Mouse (Mus musculus) liver, embryonic 16.5 days (tissue): ENCODE results near the gene Pola2. TPM values are rescaled to one million over a fixed set of nuclear protein-coding genes. Genes with fewer than 3 reads are reported as not detected.

Source experiments
- ATAC-seq: fragments of 200-750 bp; cut with Nextera tagmentation; 2 replicates; pipeline ENCODE4 v1.8.0; 2017; ENCODE audit warnings: low read depth, mild to moderate bottlenecking, moderate number of reproducible peaks, moderate library complexity
- H3K27ac ChIP-seq: fragments of 300-500 bp; sonication (generic); 2 replicates; pipeline ENCODE4 v1.5.1; 2014; ENCODE audit warnings: mild to moderate bottlenecking, low read length
- H3K27me3 ChIP-seq: fragments of 300-500 bp; sonication (generic); 2 replicates; pipeline ENCODE4 v1.6.1; 2014; ENCODE audit warnings: low read depth, low read length, mixed read lengths; ENCODE audit not compliant: control insufficient read depth, insufficient read depth
- H3K36me3 ChIP-seq: fragments of 300-500 bp; sonication (generic); 2 replicates; pipeline ENCODE4 v1.6.1; 2014; ENCODE audit warnings: mild to moderate bottlenecking; ENCODE audit not compliant: control insufficient read depth, insufficient read depth
- H3K4me1 ChIP-seq: fragments of 300-500 bp; sonication (generic); 2 replicates; pipeline ENCODE4 v1.6.1; 2014; ENCODE audit warnings: low read depth, low read length, mixed read lengths; ENCODE audit not compliant: control insufficient read depth
- H3K4me2 ChIP-seq: fragments of 300-500 bp; sonication (generic); 2 replicates; pipeline ENCODE4 v1.6.1; 2014; ENCODE audit warnings: low read depth, low read length, mixed read lengths
- H3K4me3 ChIP-seq: fragments of 300-500 bp; sonication (generic); 2 replicates; pipeline ENCODE4 v1.5.1; 2014; ENCODE audit warnings: low read depth, mild to moderate bottlenecking, low read length
- H3K9ac ChIP-seq: fragments of 300-500 bp; sonication (generic); 2 replicates; pipeline ENCODE4 v1.6.1; 2014; ENCODE audit warnings: low read depth, low read length
- H3K9me3 ChIP-seq: fragments of 300-500 bp; sonication (generic); replicated peaks from 2 replicates; pipeline ENCODE4 v1.6.1; 2016; ENCODE audit warnings: low read length; ENCODE audit not compliant: control insufficient read depth
- WGBS: fragments of 180-500 bp; shearing (Covaris S2); extraction: QIAGEN DNeasy Blood & Tissue Kit; methylation state at CpG from one replicate; pipeline ENCODE4 v1.1.7; 2014; ENCODE audit not compliant: insufficient replicate concordance; 5-methylcytosine and 5-hydroxymethylcytosine counted together
- polyA plus RNA-seq: library from polyadenylated mRNA; unstranded; fragments of >200 nt; fragmentation: Nextera tagmentation; extraction: Ambion mirVana; gene quantifications from 2 replicates; pipeline ENCODE4 v1.2.1, GENCODE M21; 2015

Gene Pola2
- polyA plus RNA-seq, 1 experiment from 2014 or later: 47.2 TPM

DNA sequence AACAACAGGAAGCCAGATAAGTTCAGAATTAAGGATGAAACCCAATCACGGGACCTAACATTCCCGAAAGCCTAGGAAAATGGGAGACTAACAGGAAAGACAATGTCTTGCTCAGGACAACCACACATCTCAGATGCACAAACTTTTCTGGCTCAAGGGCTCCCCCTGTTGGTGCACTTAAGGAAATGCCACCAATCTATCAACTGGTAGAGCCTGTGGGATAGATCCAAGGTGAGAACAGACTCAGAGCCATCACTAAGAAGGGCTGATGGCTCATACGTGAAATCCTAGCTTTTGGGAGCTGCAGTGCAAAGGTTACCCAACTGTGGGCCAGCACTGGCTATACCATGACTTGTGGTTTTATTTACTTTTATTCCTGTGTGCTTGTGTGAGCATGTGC, 7.3 kb downstream of the Pola2 start:
- 20% methylated on average over 3 of the region's 3 CpGs for WGBS
- Histone ChIP-seq H3K27ac (no peak overlapping the region), H3K36me3 (peaks cover 57% of the 10 kb centered on the region)

GRCm38 (mm10) chr19:5955704-5956670, 8.0 kb downstream of the Pola2 start:
- Histone ChIP-seq H3K27ac (peak overlapping the region; percentile 20; the same call in 1 of the 2 replicates), H3K4me2 (peak overlapping the region; percentile 45), H3K9me3 (no peaks in the 10 kb centered on the region), H3K36me3 (peaks cover 64% of the 10 kb centered on the region), H3K9ac (no peak overlapping the region), H3K4me1 (peaks cover 12% of the 10 kb centered on the region), H3K4me3 (0 out of 2 replicates have a peak overlapping the region, but pooled peaks have one; percentile 12), H3K27me3 (no peaks in the 10 kb centered on the region)
- no peak for ATAC-seq
- 73% methylated on average over 28 of the region's 28 CpGs for WGBS

More for the DNA sequence above, 7.3 kb downstream of the Pola2 start:
- Histone ChIP-seq H3K27me3 (no peaks in the 10 kb centered on the region), H3K9ac (no peak overlapping the region), H3K9me3 (no peaks in the 10 kb centered on the region), H3K4me2 (no peak overlapping the region), H3K4me1 (peaks cover 16% of the 10 kb centered on the region), H3K4me3 (no peak overlapping the region)
- peak; percentile 43 for ATAC-seq

GRCm38 (mm10) chr19:5954936-5955335, 9.1 kb downstream of the Pola2 start:
- Histone ChIP-seq H3K9ac (no peak overlapping the region), H3K4me1 (peaks cover 12% of the 10 kb centered on the region), H3K4me2 (no peak overlapping the region), H3K36me3 (peaks cover 75% of the 10 kb centered on the region), H3K4me3 (no peak overlapping the region), H3K27ac (no peak overlapping the region), H3K9me3 (no peaks in the 10 kb centered on the region), H3K27me3 (no peaks in the 10 kb centered on the region)
- WGBS: 91% methylated on average over 10 of the region's 10 CpGs
- ATAC-seq: no peak

GRCm38 (mm10) chr19:5954031-5954710, 9.8 kb downstream of the Pola2 start:
- Histone ChIP-seq H3K36me3 (peaks cover 79% of the 10 kb centered on the region), H3K4me2 (no peak overlapping the region), H3K27ac (no peak overlapping the region), H3K27me3 (no peaks in the 10 kb centered on the region), H3K9ac (no peak overlapping the region), H3K9me3 (no peaks in the 10 kb centered on the region), H3K4me3 (no peak overlapping the region), H3K4me1 (peaks cover 12% of the 10 kb centered on the region)
- no peak for ATAC-seq
- 90% methylated on average over 22 of the region's 22 CpGs for WGBS

- H3K27ac ChIP-seq: no peak overlapping the region
- H3K9ac ChIP-seq: no peak overlapping the region
- H3K27me3 ChIP-seq: no peaks in the 10 kb centered on the region
- H3K4me2 ChIP-seq: no peak overlapping the region
- ATAC-seq: no peak
- no peaks in the 10 kb centered on the region for H3K9me3 ChIP-seq
- no peak overlapping the region for H3K4me3 ChIP-seq
- peaks cover 12% of the 10 kb centered on the region for H3K4me1 ChIP-seq
- 88% methylated on average over 19 of the region's 19 CpGs for WGBS
- peaks cover 74% of the 10 kb centered on the region for H3K36me3 ChIP-seq
Measured at GRCm38 (mm10) chr19:5953201-5953770, 10.7 kb downstream of the Pola2 start.

GRCm38 (mm10) chr19:5952071-5952691, 11.8 kb downstream of the Pola2 start:
- H3K4me2 ChIP-seq: no peak overlapping the region
- H3K4me1 ChIP-seq: peaks cover 12% of the 10 kb centered on the region
- H3K9me3 ChIP-seq: no peaks in the 10 kb centered on the region
- H3K27me3 ChIP-seq: no peaks in the 10 kb centered on the region
- WGBS: 77% methylated on average over 13 of the region's 13 CpGs
- H3K4me3 ChIP-seq: no peak overlapping the region
- peak; percentile 44 for ATAC-seq
- peaks cover 77% of the 10 kb centered on the region for H3K36me3 ChIP-seq
- H3K9ac ChIP-seq: no peak overlapping the region
- peak overlapping the region; percentile 35; the same call in 1 of the 2 replicates for H3K27ac ChIP-seq

- Histone ChIP-seq H3K4me1 (peaks cover 9% of the 10 kb centered on the region), H3K27ac (no peak overlapping the region), H3K36me3 (peaks cover 79% of the 10 kb centered on the region), H3K27me3 (no peaks in the 10 kb centered on the region), H3K4me3 (no peak overlapping the region), H3K9ac (no peak overlapping the region), H3K9me3 (no peaks in the 10 kb centered on the region), H3K4me2 (no peak overlapping the region)
- 89% methylated on average over 16 of the region's 16 CpGs for WGBS
- ATAC-seq: no peak
Measured at GRCm38 (mm10) chr19:5951631-5952030, 12.4 kb downstream of the Pola2 start.

DNA sequence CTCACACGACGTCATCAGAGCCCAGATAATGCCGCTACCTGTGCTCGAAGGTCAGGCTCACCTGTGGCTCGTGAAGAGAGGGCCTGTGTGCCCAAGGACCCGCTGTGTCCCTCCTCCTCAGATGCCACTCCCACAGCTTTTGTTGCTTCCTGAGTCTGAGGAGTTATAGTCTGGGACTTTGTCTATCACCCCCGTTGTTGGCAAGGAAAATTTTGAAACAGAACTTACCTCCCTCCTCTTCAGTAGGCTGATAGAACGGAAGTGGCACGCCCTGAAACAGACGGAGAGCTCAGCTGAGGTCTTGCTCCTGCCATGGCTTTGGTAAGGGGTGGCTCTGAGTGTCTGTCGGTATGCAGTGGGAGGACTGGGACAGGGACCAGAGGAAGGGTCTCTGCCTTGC, 13.8 kb downstream of the Pola2 start:
- Histone ChIP-seq H3K4me3 (no peak overlapping the region), H3K27me3 (no peaks in the 10 kb centered on the region), H3K4me1 (peaks cover 11% of the 10 kb centered on the region), H3K9ac (no peak overlapping the region), H3K27ac (no peak overlapping the region), H3K36me3 (peaks cover 75% of the 10 kb centered on the region), H3K4me2 (no peak overlapping the region), H3K9me3 (no peaks in the 10 kb centered on the region)
- no peak for ATAC-seq
- 89% methylated on average over 11 of the region's 11 CpGs for WGBS
